Mouse (Mus musculus): ENCODE results near the gene Hdac6. TPM values are rescaled to one million over a fixed set of nuclear protein-coding genes. Genes with fewer than 3 reads are reported as not detected.

The Hdac6 gene
- polyA plus RNA-seq (2017; shearing (Covaris generic)), result 21.6 TPM

GRCm38 (mm10) chrX:7947108-7947899 is at the start of gene Hdac6:
Gene Hdac6 (minus strand): TSS chrX:7947889.

GRCm38 (mm10) chrX:7977892-7978291 is 30.2 kb upstream of the Hdac6 start, which contains the start of gene Gata1:
Gene Gata1 (minus strand): TSS chrX:7978071.

DNA sequence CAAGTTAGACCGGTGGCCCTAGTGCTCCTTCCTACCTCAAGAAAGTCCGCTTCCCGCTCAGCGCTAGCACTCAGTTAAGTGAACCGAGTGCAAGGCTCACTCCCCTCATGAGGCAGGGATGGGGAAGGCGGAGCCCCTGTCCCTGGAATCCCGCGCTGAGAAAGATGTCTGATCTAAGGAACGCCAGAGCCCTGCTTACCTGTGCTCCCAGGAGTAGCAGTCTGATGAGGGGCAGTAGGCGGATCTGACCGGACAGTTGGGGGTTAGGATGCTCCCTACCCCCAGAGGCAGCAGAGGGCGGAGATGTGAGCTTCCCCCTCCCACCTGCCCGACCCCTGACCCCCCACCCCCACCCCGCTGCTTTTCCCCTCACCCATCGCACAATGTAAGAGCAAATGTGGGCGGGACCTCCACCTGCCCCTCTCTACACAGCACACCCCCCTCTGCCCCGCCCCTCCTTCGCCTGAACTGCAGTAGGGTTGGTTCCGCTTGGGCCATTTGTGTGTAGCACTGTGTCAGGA is 19.4 kb downstream of the Hdac6 start, which contains the start of gene Eras:
Gene Eras, minus strand, starts transcription at position 338 of the 521 bp plus-strand sequence.

GRCm38 (mm10) chrX:7919601-7920383 is 27.9 kb downstream of the Hdac6 start, which contains the start of gene Pcsk1n:
Gene Pcsk1n (plus strand): TSS chrX:7919822.

DNA sequence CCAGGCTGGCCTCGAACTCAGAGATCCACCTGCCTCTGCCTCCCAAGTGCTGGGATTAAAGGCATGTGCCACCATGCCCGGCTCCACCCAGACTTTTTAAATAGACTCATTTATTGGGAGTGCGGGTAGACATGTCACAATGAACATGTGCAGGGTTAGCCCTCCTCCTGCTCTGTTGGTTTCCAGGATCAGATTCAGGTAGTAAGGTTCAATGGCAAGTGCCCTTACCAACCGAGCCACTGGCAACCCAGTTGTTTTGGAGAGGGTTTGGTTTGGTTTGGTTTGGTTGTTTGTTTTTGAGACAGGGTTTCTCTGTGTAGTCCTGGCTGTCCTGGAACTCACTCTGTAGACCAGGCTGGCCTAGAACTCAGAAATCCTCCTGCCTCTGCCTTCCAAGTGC is 38.4 kb downstream of the Hdac6 start, which contains the start of gene Gm10490:
Gene Gm10490, plus strand, starts transcription at position 301 of the 400 bp plus-strand sequence.

DNA sequence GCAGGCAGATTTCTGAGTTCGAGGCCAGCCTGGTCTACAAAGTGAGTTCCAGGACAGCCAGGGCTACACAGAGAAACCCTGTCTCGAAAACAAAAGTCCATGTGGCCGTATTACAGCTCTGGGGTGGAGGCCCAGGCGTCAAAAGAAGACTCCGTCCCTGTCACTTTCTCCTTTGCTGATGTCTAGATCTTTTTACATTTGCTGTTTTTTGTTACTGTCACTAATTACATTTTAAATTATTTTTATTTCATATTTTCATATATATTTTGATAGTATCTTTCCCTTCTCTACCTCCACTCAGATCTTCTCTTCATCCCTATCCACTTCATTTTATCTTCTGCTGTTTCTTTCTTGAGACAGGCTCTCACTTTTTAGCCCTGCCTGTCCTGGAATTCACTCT is 40.0 kb downstream of the Hdac6 start, which contains the start of gene Gm10491:
Gene Gm10491, minus strand, starts transcription at position 101 of the 400 bp plus-strand sequence.

GRCm38 (mm10) chrX:7898880-7899874 is 48.5 kb downstream of the Hdac6 start, which contains the start of the genes Pqbp1 and Timm17b:
Gene Pqbp1 (minus strand): TSS chrX:7899269.
Gene Timm17b (plus strand): TSS chrX:7899357.

GRCm38 (mm10) chrX:7883841-7884567 is 63.7 kb downstream of the Hdac6 start, which contains the start of gene Slc35a2:
Gene Slc35a2 (plus strand): TSS chrX:7884028.

Other genes starting within 250 kb of the Hdac6 start
- gene Wdr45, start 233.6 kb downstream of the Hdac6 start, polyA plus RNA-seq (2017; shearing (Covaris generic)), result 85.0 TPM
- gene Gm45208, start 225.6 kb downstream of the Hdac6 start, polyA plus RNA-seq (2017; shearing (Covaris generic)), result not detected
- gene Praf2, start 219.4 kb downstream of the Hdac6 start, polyA plus RNA-seq (2017; shearing (Covaris generic)), result 35.0 TPM
- gene Ccdc120, start 197.0 kb downstream of the Hdac6 start, polyA plus RNA-seq (2017; shearing (Covaris generic)), result 0.70 TPM
- 47.9 TPM for gene Tfe3, start 185.3 kb downstream of the Hdac6 start, polyA plus RNA-seq (2017; shearing (Covaris generic))
- gene Gripap1, start 158.1 kb downstream of the Hdac6 start, polyA plus RNA-seq (2017; shearing (Covaris generic)), result 112 TPM
- gene Kcnd1, start 125.6 kb downstream of the Hdac6 start, polyA plus RNA-seq (2017; shearing (Covaris generic)), result 1.1 TPM
- gene Otud5, start 106.5 kb downstream of the Hdac6 start, polyA plus RNA-seq (2017; shearing (Covaris generic)), result 16.6 TPM
- gene Pim2, start 69.6 kb downstream of the Hdac6 start, polyA plus RNA-seq (2017; shearing (Covaris generic)), result 75.3 TPM
- gene Slc35a2, start 63.9 kb downstream of the Hdac6 start, polyA plus RNA-seq (2017; shearing (Covaris generic)), result 41.7 TPM
- 155 TPM for gene Pqbp1, start 48.6 kb downstream of the Hdac6 start, polyA plus RNA-seq (2017; shearing (Covaris generic))
- gene Timm17b, start 48.5 kb downstream of the Hdac6 start, polyA plus RNA-seq (2017; shearing (Covaris generic)), result 154 TPM
- not detected for gene Gm10491, start 40.1 kb downstream of the Hdac6 start, polyA plus RNA-seq (2017; shearing (Covaris generic))
- gene Gm10490, start 38.3 kb downstream of the Hdac6 start, polyA plus RNA-seq (2017; shearing (Covaris generic)), result not detected
- gene Pcsk1n, start 28.1 kb downstream of the Hdac6 start, polyA plus RNA-seq (2017; shearing (Covaris generic)), result not detected
- gene Eras, start 19.3 kb downstream of the Hdac6 start, polyA plus RNA-seq (2017; shearing (Covaris generic)), result not detected
- gene Gata1, start 30.2 kb upstream of the Hdac6 start, polyA plus RNA-seq (2017; shearing (Covaris generic)), result 41.6 TPM
- gene Glod5, start 70.6 kb upstream of the Hdac6 start, polyA plus RNA-seq (2017; shearing (Covaris generic)), result not detected
- gene Suv39h1, start 126.9 kb upstream of the Hdac6 start, polyA plus RNA-seq (2017; shearing (Covaris generic)), result 27.3 TPM
- gene Was, start 142.6 kb upstream of the Hdac6 start, polyA plus RNA-seq (2017; shearing (Covaris generic)), result 92.8 TPM
- 33.2 TPM for gene Wdr13, start 185.0 kb upstream of the Hdac6 start, polyA plus RNA-seq (2017; shearing (Covaris generic))
- gene Rbm3, start 198.0 kb upstream of the Hdac6 start, polyA plus RNA-seq (2017; shearing (Covaris generic)), result 443 TPM
- 15.6 TPM for gene Tbc1d25, start 228.3 kb upstream of the Hdac6 start, polyA plus RNA-seq (2017; shearing (Covaris generic))
- 187 TPM for gene Ebp, start 245.6 kb upstream of the Hdac6 start, polyA plus RNA-seq (2017; shearing (Covaris generic))